Mouse (Mus musculus): Measurements from ENCODE around the gene Pitpna. TPM values are rescaled to one million over a fixed set of nuclear protein-coding genes. Genes with fewer than 3 reads are reported as not detected.

The Pitpna gene
- polyA plus RNA-seq, 1 experiment from 2014 or later: 70.4 TPM

DNA sequence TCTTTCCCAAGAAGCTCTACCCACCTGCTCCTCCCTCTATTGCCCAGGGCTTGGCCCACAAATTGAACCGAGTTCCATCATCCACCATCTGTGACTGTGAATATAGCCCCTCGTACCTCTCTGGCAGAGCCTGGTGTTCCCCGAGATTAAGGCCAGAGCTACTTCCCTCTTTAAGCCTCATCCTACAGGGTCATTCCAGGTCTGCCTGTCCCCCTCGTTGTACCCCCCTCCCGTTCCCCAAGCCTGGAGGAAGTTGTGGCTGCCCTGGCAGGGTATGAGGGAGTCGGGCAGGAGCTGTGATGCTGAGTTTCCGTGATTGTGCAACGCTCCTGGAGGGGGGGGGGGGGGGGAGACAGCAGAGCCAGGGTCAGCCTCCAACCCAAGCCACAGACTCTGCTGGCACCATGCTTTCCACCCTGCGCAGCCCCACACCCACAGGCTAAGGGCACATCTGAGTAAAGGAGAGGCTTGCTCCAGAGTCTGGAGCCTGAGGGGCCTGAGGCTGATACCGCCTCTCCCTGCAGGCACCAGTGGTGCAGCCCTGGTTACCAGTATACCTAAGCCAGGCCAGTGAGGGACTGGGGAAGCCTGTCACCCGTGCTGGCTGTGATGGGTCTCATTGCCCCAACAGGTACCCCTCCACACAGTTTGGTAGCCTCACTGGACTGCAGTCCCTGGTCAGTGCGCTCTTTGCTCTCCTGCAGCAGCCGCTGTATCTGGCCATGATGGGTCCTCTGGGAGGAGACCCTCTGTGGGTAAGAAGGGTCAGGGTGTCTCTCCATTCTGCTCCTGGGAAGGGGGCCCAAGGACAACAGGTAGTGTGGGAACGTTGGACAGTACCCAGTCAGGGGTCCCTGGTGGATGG lies 16.5 kb upstream of the Pitpna start:
- no peak for ATAC-seq (ENCODE audit: low FRiP score, low TSS enrichment)
- no peaks in the 10 kb centered on the region; the same call in 1 of the 2 replicates for H3K36me3 ChIP-seq (ENCODE audit: insufficient read depth, low read length)
- no peak overlapping the region for H3K9ac ChIP-seq (replicated peaks; ENCODE audit: low read length)
- H3K27ac ChIP-seq (ENCODE audit: low read length): no peak overlapping the region
- no peak overlapping the region for H3K4me3 ChIP-seq (ENCODE audit: low read length)
- 65% methylated on average over 13 of the region's 14 CpGs for WGBS
- no peaks in the 10 kb centered on the region for H3K9me3 ChIP-seq (ENCODE audit: low read length)
- H3K4me1 ChIP-seq (ENCODE audit: insufficient read depth, low read length): peaks cover 27% of the 10 kb centered on the region
- no peak overlapping the region for H3K4me2 ChIP-seq (replicated peaks; ENCODE audit: low read depth, low read length)
- no peaks in the 10 kb centered on the region for H3K27me3 ChIP-seq (ENCODE audit: insufficient read depth, low read length)

DNA sequence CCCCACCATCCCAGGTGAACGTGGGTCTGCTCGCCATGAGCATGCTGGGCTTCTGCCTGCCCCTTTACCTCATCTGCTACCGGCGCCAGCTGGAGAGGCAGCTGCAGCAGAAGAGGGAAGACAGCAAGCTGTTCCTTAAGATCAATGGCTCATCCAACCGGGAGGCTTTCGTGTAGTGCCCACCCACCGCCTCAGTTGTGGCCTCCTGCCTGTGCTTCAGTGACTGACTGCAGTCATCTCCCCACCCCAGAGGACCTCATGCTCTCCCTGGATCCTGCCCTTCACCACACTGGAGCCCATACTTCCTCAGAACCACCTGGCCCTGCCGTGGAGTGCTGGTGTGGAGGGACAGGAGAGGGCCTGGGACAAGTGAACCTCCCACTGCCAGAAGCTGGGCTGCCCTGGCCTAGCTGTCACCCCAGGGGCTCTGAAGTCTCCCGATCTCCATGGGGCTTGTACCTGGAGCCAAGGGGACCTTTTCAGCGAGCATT lies 15.6 kb upstream of the Pitpna start:
- peak overlapping the region; percentile 56 for H3K9ac ChIP-seq (replicated peaks; ENCODE audit: low read length)
- ATAC-seq (ENCODE audit: low FRiP score, low TSS enrichment): 0 out of 2 replicates have a peak, but pooled peaks have one; percentile 3
- no peak overlapping the region for H3K4me3 ChIP-seq (ENCODE audit: low read length)

DNA sequence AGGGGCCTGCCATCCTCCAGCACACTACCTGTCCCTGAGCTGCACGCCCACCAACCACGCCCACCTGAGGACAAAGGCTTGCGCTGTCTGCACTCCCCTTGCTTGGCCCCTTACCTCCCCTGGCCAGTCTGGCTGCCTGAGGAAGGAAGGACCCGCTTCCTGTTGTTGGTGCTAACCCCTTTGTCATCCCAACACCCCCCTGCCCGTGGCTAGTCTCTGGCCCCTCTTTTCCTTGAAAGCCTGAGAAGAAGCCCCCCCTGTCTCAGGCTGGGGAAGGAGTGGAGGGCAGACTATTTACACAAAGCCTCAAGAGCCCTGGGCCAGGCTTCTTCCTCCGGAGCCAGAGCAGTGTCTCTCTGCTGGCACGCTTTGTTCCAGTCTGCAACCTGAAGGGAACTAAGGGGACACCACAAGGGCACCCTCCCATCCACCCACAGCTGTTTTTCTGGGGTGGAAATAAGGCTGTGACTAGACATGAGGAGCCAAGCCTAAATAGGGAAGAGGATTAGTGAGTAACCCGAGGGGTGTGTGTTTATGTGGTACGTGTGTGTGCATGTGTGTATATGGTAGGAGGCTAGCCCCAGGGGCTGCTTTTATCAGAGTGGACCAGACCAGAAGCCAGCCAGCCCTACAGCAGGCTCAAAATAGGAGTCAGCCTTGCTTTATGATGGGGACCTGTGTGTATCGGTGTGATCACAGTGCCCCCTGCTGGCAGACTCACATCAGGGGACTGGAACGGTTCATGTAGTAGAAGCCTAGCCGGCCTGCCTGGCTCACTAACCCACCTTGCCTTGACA lies 14.8 kb upstream of the Pitpna start:
- WGBS: 6% methylated on average over 12 of the region's 12 CpGs
- Histone ChIP-seq H3K4me3 (ENCODE audit: low read length) (no peak overlapping the region), H3K27ac (ENCODE audit: low read length) (peak overlapping the region; percentile 19; the same call in 1 of the 2 replicates), H3K9ac (replicated peaks; ENCODE audit: low read length) (peak overlapping the region; percentile 56), H3K36me3 (ENCODE audit: insufficient read depth, low read length) (no peaks in the 10 kb centered on the region; the same call in 1 of the 2 replicates), H3K27me3 (ENCODE audit: insufficient read depth, low read length) (no peaks in the 10 kb centered on the region), H3K4me2 (replicated peaks; ENCODE audit: low read depth, low read length) (no peak overlapping the region; the same call in none of the 2 replicates), H3K4me1 (ENCODE audit: insufficient read depth, low read length) (peaks cover 14% of the 10 kb centered on the region), H3K9me3 (ENCODE audit: low read length) (no peaks in the 10 kb centered on the region)
- peak; percentile 92 for ATAC-seq (ENCODE audit: low FRiP score, low TSS enrichment)

More for the DNA sequence above, 15.6 kb upstream of the Pitpna start:
- no peaks in the 10 kb centered on the region for H3K9me3 ChIP-seq (ENCODE audit: low read length)
- peaks cover 21% of the 10 kb centered on the region for H3K4me1 ChIP-seq (ENCODE audit: insufficient read depth, low read length)
- no peaks in the 10 kb centered on the region; the same call in 1 of the 2 replicates for H3K36me3 ChIP-seq (ENCODE audit: insufficient read depth, low read length)
- H3K27ac ChIP-seq (ENCODE audit: low read length): no peak overlapping the region
- no peak overlapping the region; the same call in 1 of the 2 replicates for H3K4me2 ChIP-seq (replicated peaks; ENCODE audit: low read depth, low read length)
- H3K27me3 ChIP-seq (ENCODE audit: insufficient read depth, low read length): no peaks in the 10 kb centered on the region
- 20% methylated on average over 10 of the region's 10 CpGs for WGBS

DNA sequence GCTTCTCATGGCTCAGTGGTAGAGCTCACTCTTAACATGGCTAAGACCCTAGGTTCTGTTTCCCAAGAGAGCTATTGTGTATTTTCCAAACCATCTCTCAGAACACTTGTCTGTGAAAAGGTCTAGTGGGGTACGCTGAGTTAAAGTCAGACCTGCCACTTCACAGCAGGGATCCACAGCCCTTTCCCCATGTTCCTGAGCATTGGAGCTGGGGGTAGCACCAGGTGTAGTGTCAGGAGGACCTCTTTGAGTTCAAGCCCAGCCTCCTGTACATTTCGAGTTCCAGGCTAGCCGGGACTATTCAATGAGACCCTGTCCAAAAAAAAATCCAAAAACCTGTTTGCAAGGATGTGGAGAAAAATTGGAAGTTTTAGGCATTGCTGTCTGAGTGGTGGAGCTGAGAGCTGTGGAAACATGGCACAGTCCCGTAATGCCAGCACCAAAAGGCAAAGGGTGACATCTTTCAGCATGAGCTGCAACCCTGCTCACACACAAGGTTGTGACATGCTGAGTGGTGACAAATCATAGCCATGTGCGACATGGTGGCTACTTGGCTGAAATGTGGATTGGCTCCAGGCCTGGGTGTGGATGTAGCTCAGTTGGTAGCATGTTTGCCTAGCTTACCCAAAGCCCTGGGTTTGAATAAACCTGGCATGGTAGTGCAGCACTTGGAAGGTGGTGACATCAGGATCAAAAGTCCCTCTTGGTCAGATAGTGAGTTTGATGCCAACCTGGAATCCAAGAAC lies 13.3 kb upstream of the Pitpna start:
- no peak overlapping the region for H3K9ac ChIP-seq (replicated peaks; ENCODE audit: low read length)
- H3K36me3 ChIP-seq (ENCODE audit: insufficient read depth, low read length): no peaks in the 10 kb centered on the region; the same call in 1 of the 2 replicates
- peaks cover 14% of the 10 kb centered on the region for H3K4me1 ChIP-seq (ENCODE audit: insufficient read depth, low read length)
- 84% methylated on average over 5 of the region's 5 CpGs for WGBS
- no peak for ATAC-seq (ENCODE audit: low FRiP score, low TSS enrichment)
- no peak overlapping the region for H3K4me3 ChIP-seq (ENCODE audit: low read length)
- no peaks in the 10 kb centered on the region for H3K9me3 ChIP-seq (ENCODE audit: low read length)
- no peak overlapping the region for H3K27ac ChIP-seq (ENCODE audit: low read length)
- H3K4me2 ChIP-seq (replicated peaks; ENCODE audit: low read depth, low read length): no peak overlapping the region
- no peaks in the 10 kb centered on the region for H3K27me3 ChIP-seq (ENCODE audit: insufficient read depth, low read length)

DNA sequence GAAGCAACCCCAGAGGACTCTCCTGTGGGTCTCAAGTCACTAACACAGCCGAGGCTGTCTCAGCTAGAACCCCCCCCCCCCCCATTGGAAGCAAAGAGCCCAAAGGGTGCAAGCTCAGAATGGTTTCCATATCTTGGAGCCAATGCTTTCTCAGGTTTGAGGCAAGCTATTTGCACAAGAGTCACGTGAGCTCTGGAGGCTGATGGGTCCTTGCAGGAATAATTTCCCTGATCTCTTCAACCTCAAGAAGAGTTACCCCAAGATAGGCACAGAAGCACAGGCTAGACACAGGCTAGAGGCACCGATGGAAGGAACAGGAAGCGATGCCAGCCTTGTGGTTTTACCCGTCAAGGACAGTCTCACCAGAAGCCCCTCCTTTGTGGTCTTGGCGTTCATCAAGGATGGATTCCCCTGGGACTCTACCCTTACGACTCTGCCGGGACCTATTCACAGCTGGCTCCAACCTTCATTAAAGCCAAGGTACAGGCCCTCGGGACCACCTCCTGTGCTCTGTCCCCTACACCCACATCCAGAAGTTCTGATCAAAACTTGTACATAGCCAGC lies 12.3 kb upstream of the Pitpna start:
- H3K9ac ChIP-seq (replicated peaks; ENCODE audit: low read length): no peak overlapping the region
- ATAC-seq (ENCODE audit: low FRiP score, low TSS enrichment): no peak
- H3K36me3 ChIP-seq (ENCODE audit: insufficient read depth, low read length): no peaks in the 10 kb centered on the region
- H3K4me2 ChIP-seq (replicated peaks; ENCODE audit: low read depth, low read length): no peak overlapping the region
- H3K4me3 ChIP-seq (ENCODE audit: low read length): no peak overlapping the region
- no peak overlapping the region for H3K27ac ChIP-seq (ENCODE audit: low read length)
- peaks cover 14% of the 10 kb centered on the region for H3K4me1 ChIP-seq (ENCODE audit: insufficient read depth, low read length)
- no peaks in the 10 kb centered on the region for H3K9me3 ChIP-seq (ENCODE audit: low read length)
- no peaks in the 10 kb centered on the region for H3K27me3 ChIP-seq (ENCODE audit: insufficient read depth, low read length)
- 80% methylated on average over 9 of the region's 9 CpGs for WGBS

DNA sequence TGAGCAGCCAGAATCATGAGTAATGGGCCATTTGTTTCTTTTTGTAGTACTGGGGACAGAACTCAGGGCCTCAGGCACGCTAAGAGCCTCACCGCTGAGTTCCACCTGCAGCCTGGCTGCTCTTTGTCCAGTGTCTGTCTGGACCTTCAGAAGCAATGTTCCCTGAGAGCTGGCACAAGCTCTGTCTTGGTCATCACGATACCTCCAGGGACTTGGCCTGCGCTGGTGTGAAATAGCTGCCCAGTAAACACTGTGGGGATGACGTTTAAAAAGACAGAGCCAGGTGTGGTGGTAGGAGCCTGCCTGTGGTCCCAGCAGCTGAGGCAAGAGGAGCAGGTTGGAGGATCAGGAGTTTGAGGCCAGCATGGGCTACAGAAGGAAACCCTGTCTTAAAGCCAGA lies 9.3 kb upstream of the Pitpna start:
- no peak overlapping the region for H3K4me2 ChIP-seq (replicated peaks; ENCODE audit: low read depth, low read length)
- no peaks in the 10 kb centered on the region for H3K9me3 ChIP-seq (ENCODE audit: low read length)
- H3K4me1 ChIP-seq (ENCODE audit: insufficient read depth, low read length): no peaks in the 10 kb centered on the region
- ATAC-seq (ENCODE audit: low FRiP score, low TSS enrichment): no peak
- no peak overlapping the region for H3K9ac ChIP-seq (replicated peaks; ENCODE audit: low read length)
- 74% methylated on average over 5 of the region's 5 CpGs for WGBS
- no peak overlapping the region for H3K27ac ChIP-seq (ENCODE audit: low read length)
- H3K27me3 ChIP-seq (ENCODE audit: insufficient read depth, low read length): no peaks in the 10 kb centered on the region
- H3K4me3 ChIP-seq (ENCODE audit: low read length): no peak overlapping the region
- no peaks in the 10 kb centered on the region for H3K36me3 ChIP-seq (ENCODE audit: insufficient read depth, low read length)

DNA sequence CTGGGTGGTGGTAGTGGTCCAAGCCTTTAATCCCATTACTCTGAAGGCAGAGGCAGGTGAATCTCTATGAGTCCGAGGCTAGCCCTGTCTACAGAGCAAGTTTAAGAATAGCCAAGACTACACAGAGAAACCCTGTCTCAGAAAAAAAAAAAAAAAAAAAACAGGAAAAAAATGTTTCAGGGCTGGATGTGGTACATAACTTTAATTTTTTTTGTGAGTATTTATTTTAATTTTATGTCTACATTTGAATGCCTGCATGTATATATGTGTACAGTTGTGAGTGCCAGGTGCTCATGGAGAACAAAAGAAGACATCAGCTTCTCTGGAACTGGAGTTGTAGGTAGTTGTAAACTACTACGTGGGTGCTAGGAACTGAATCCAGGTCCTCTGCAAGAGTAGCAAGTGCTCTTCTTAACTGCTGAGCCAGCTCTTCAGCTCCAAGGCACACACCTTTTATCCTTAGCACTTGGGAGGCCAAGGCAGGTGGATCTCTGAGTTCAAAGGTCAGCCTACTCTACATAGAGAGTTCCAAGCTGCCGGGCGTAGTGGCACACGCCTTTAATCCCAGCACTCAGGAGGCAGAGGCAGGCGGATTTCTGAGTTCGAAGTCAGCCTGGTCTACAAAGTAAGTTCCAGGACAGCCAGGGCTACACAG lies 6.3 kb upstream of the Pitpna start:
- Histone ChIP-seq H3K27me3 (ENCODE audit: insufficient read depth, low read length) (no peaks in the 10 kb centered on the region), H3K9ac (replicated peaks; ENCODE audit: low read length) (no peak overlapping the region), H3K4me3 (ENCODE audit: low read length) (no peak overlapping the region), H3K9me3 (ENCODE audit: low read length) (no peaks in the 10 kb centered on the region), H3K36me3 (ENCODE audit: insufficient read depth, low read length) (no peaks in the 10 kb centered on the region), H3K4me2 (replicated peaks; ENCODE audit: low read depth, low read length) (no peak overlapping the region), H3K27ac (ENCODE audit: low read length) (no peak overlapping the region), H3K4me1 (ENCODE audit: insufficient read depth, low read length) (no peaks in the 10 kb centered on the region)
- WGBS: 94% methylated on average over 7 of the region's 7 CpGs
- ATAC-seq (ENCODE audit: low FRiP score, low TSS enrichment): no peak

DNA sequence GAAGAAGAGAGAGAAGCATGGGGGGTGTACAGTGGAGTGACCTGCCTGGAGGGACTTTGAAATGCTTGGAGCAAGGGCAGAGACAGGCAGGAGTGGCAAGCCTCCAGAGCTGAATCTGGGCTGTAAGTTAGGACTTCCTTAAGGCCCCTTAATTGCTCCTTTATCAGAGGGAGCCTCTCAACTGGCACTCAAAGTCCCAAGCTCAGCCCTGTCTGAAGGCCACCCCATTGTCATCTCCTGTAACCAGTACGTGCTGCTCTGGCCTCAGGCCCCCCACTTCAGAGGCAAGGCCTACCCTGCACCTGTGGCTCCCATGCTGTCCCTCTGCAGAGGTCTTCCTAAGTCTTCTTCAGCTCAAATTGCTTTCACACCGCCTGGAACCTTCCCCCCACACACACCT lies 4.4 kb upstream of the Pitpna start:
- Histone ChIP-seq H3K4me1 (ENCODE audit: insufficient read depth, low read length) (peaks cover 6% of the 10 kb centered on the region), H3K27me3 (ENCODE audit: insufficient read depth, low read length) (no peaks in the 10 kb centered on the region), H3K9ac (replicated peaks; ENCODE audit: low read length) (no peak overlapping the region), H3K27ac (ENCODE audit: low read length) (no peak overlapping the region), H3K36me3 (ENCODE audit: insufficient read depth, low read length) (no peaks in the 10 kb centered on the region), H3K4me2 (replicated peaks; ENCODE audit: low read depth, low read length) (no peak overlapping the region), H3K9me3 (ENCODE audit: low read length) (no peaks in the 10 kb centered on the region), H3K4me3 (ENCODE audit: low read length) (no peak overlapping the region)
- no peak for ATAC-seq (ENCODE audit: low FRiP score, low TSS enrichment)
- WGBS: 69% methylated on average over 2 of the region's 2 CpGs

DNA sequence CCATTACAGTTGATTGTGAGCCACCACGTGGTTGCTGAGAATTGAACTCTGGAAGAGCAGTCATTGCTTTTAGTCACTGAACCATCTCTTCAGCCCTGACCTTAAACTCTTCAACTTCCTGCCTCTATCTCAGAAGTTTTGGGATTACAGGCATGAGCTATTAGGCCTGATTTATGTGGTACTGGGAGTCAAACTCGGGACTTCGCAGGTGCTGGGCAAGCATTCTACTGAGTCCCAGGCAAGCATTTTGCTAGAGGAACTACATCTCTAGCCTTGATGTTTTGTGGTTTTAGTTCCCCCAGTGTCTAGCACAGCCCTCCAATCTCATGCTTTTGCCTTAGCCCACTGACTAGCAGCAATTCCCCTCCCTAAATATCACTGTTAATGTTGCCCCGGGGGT lies 2.8 kb upstream of the Pitpna start:
- H3K4me3 ChIP-seq (ENCODE audit: low read length): no peak overlapping the region
- H3K36me3 ChIP-seq (ENCODE audit: insufficient read depth, low read length): no peaks in the 10 kb centered on the region
- H3K9ac ChIP-seq (replicated peaks; ENCODE audit: low read length): no peak overlapping the region
- 29% methylated on average over 4 of the region's 4 CpGs for WGBS
- no peaks in the 10 kb centered on the region for H3K27me3 ChIP-seq (ENCODE audit: insufficient read depth, low read length)
- no peak for ATAC-seq (ENCODE audit: low FRiP score, low TSS enrichment)
- H3K4me2 ChIP-seq (replicated peaks; ENCODE audit: low read depth, low read length): no peak overlapping the region
- H3K4me1 ChIP-seq (ENCODE audit: insufficient read depth, low read length): peaks cover 21% of the 10 kb centered on the region
- H3K27ac ChIP-seq (ENCODE audit: low read length): peak overlapping the region; percentile 40; the same call in 1 of the 2 replicates
- H3K9me3 ChIP-seq (ENCODE audit: low read length): no peaks in the 10 kb centered on the region
